Mouse (Mus musculus): Measurements from ENCODE around the gene D6Wsu163e. TPM values are rescaled to one million over a fixed set of nuclear protein-coding genes. Genes with fewer than 3 reads are reported as not detected.

The D6Wsu163e gene
- total RNA-seq, 2 experiments from 2014 or later, result 52.4 to 56.7 TPM

GRCm38 (mm10) chr6:127005646-127006045 is 65.9 kb downstream of the D6Wsu163e start:
- ATAC-seq (replicated peaks; ENCODE audit: poor library complexity), result no peak

DNA sequence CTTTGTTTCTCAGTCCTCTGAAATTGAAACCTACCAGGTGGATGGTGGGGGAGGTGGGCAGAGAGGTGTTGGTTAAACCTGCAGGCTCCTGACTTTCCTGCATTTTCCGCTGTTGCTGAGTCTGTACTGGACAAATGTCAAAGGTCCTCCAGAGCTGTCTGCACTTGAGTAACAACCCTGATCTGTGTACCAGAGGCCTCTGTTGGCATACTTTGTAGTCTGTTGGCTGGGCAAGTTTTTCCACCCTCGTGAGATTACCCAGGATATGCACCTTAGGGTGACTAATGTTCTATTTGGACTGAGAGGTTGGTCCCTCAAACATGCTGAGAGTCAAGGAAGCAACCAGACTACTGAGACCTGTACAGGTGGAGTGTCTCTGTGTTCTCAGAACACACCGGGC is 66.8 kb downstream of the D6Wsu163e start:
- ATAC-seq (replicated peaks; ENCODE audit: poor library complexity), result no peak

DNA sequence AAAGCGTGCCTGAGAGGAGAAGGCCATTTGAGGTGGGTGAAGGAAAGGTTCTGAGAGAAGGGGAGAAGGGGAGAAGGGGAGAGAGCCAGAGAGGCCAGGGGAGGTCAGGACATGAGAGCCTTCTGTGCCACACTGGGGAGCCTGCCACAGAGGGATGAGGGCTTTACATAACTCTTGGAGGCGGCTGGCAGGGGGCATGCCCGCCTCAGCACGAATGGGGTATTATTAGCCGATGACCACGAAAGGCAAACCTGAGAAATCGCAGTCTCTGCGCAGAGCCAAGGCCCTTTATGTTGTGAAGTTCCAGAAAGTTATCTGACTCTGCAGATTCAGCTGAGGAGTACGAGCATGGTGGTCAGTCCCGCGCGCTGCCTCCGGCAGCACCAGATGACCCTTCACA is 70.3 kb downstream of the D6Wsu163e start:
- no peak for ATAC-seq (replicated peaks; ENCODE audit: poor library complexity)

DNA sequence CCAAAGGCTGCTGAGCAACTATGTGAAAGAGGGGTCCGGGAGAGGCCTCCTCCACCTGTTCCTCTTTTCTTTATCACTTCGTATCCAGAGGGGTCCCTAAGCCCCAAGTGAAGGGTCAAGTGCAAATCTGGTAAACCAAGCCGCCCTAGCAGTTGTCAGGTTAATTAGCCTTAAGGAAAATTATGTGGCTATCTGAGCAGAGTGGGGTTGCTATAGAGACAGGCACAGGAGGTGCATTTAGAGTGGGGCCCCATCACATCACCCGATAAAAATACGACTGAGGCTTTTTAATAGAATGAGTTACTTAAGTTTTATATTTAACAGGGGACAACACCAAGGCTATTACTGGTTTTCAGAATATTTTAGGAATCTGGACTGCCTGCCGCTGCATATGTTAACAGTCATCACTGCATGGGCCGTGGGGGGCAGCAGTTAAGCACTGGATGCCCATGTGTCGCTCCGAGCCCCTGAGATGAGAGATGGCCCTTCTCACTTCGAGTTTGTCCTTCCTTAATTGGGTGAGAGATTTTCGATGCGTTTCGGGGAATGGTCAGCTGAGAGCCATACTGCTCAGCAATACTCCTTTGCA is 72.3 kb downstream of the D6Wsu163e start:
- no peak for ATAC-seq (replicated peaks; ENCODE audit: poor library complexity)

DNA sequence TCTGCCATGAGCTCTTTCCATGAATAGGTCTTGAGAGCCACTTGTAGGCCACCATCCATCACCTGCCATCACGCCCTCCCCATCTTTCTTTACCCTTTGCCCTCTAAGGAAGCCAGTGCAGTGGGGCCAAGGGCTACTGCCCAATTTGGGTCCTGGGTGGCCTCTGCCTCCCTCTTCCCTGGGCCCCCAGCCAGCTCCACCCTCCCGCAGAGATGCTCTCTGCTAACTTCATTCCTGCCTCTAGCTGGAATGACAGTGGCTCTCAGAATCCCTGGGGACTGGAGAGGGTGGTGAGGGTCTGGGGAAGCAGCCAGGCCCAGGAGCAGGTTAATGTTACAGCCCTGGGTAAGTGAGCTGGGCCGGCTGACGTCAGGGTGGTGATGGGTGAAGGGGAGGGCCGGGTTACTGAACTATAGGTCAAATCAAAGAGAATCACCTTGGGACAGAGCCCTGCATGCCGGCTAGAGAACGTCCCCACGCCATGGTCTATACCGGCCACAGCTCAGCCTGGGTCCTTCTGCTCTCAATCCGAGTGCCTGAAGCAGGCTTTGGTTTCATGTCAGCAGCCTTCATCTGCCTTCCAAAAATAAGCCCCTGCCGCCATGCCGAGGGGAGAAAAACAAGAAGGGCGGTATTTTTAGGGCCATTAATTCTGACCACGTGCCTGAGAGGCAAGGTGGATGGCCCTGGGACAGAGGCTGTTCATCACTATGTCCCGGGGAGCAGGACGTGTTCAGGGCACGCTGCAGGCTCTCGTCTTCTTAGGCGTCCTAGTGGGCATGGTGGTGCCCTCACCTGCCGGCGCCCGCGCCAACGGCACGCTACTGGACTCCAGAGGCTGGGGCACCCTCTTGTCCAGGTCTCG is 75.4 kb downstream of the D6Wsu163e start, which contains the start of gene Fgf6:
Fgf6 (plus strand) TSS at position 681 of the 865 bp plus-strand sequence.
- no peak for ATAC-seq (replicated peaks; ENCODE audit: poor library complexity)

- ATAC-seq (replicated peaks; ENCODE audit: poor library complexity), result no peak
Observed at GRCm38 (mm10) chr6:127019254-127019653, 79.5 kb downstream of the D6Wsu163e start.

DNA sequence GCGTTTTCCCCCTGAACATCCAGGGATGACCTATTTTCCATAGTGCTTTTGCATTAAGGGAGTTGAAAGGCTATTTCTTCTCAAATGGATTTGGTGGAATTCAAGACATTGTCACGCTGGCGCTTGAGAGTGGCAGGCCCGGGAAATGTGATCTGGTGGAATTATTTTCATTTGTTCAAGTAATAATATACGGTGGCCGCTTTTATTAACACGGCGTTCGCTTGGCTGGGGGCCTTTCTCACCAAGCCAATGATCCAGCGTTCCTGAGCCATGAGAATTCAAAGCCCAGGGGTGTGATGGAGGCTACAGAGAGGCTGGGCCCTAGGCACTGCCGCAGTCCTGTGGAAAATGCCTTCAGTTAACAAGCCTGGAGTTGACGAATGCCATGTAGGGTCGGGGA is 80.7 kb downstream of the D6Wsu163e start:
- no peak for ATAC-seq (replicated peaks; ENCODE audit: poor library complexity)

GRCm38 (mm10) chr6:127024836-127025235 is 85.1 kb downstream of the D6Wsu163e start:
- ATAC-seq (replicated peaks; ENCODE audit: poor library complexity), result no peak

Other genes with a start within 250 kb of the D6Wsu163e start
- gene Kcna6, start 199.3 kb upstream of the D6Wsu163e start, total RNA-seq (2015), result not detected in 2 replicates
- not detected in 2 replicates for gene Kcna6, start 199.3 kb upstream of the D6Wsu163e start, total RNA-seq (2017)
- gene Ndufa9, start 90.8 kb upstream of the D6Wsu163e start, total RNA-seq (2015), result 90.6 and 92.1 TPM in 2 replicates
- 154 and 161 TPM in 2 replicates for gene Ndufa9, start 90.8 kb upstream of the D6Wsu163e start, total RNA-seq (2017)
- gene Akap3, start 86.9 kb upstream of the D6Wsu163e start, total RNA-seq (2015), result not detected in 2 replicates
- not detected in 2 replicates for gene Akap3, start 86.9 kb upstream of the D6Wsu163e start, total RNA-seq (2017)
- 0.17 TPM in 1 of 2 replicates, not detected in the other for gene Dyrk4, start 18.1 kb upstream of the D6Wsu163e start, total RNA-seq (2015)
- gene Dyrk4, start 18.1 kb upstream of the D6Wsu163e start, total RNA-seq (2017), result 0.88 TPM in 1 of 2 replicates, not detected in the other
- gene Rad51ap1, start 375 bp upstream of the D6Wsu163e start, total RNA-seq (2015), result 37.9 and 44.3 TPM in 2 replicates
- 137 and 188 TPM in 2 replicates for gene Rad51ap1, start 375 bp upstream of the D6Wsu163e start, total RNA-seq (2017)
- not detected in 2 replicates for gene Fgf6, start 75.6 kb downstream of the D6Wsu163e start, total RNA-seq (2015)
- gene Fgf6, start 75.6 kb downstream of the D6Wsu163e start, total RNA-seq (2017), result not detected in 2 replicates
- not detected in 2 replicates for gene Fgf23, start 132.9 kb downstream of the D6Wsu163e start, total RNA-seq (2015)
- not detected in 2 replicates for gene Fgf23, start 132.9 kb downstream of the D6Wsu163e start, total RNA-seq (2017)
- gene Tigar, start 169.6 kb downstream of the D6Wsu163e start, total RNA-seq (2015), result 8.4 and 9.8 TPM in 2 replicates
- gene Tigar, start 169.6 kb downstream of the D6Wsu163e start, total RNA-seq (2017), result 8.0 and 13.7 TPM in 2 replicates
- gene Ccnd2, start 212.2 kb downstream of the D6Wsu163e start, total RNA-seq (2015), result 76.9 and 124 TPM in 2 replicates
- gene Ccnd2, start 212.2 kb downstream of the D6Wsu163e start, total RNA-seq (2017), result 38.8 and 51.4 TPM in 2 replicates